Mouse (Mus musculus) midbrain, embryonic 10.5 days (tissue): ENCODE measurements at regions not wholly inside any gene's neighbourhood (a gene's known extent, or its start where the extent isn't known, plus 50 kb on each side); places are given as distances from the start of the nearest gene placed in this dataset.

ENCODE experiments used
- DNase-seq: peaks from one replicate; pipeline ENCODE4 v3.0.0-alpha.2; 2017; ENCODE audit warnings: low spot score
- H3K27ac ChIP-seq: fragments of 300-500 bp; sonication (generic); replicated peaks from 2 replicates; pipeline ENCODE4 v1.5.1; 2016; ENCODE audit warnings: mild to moderate bottlenecking
- H3K27me3 ChIP-seq: fragments of 300-500 bp; sonication (generic); 2 replicates; pipeline ENCODE4 v1.6.1; 2016; ENCODE audit warnings: low read depth, mild to moderate bottlenecking; ENCODE audit not compliant: poor library complexity, severe bottlenecking
- H3K36me3 ChIP-seq: fragments of 300-500 bp; sonication (generic); 2 replicates; pipeline ENCODE4 v1.6.1; 2016; ENCODE audit warnings: mild to moderate bottlenecking, moderate library complexity
- H3K4me1 ChIP-seq: fragments of 300-500 bp; sonication (generic); 2 replicates; pipeline ENCODE4 v1.6.1; 2016
- H3K4me3 ChIP-seq: fragments of 300-500 bp; sonication (generic); 2 replicates; pipeline ENCODE4 v1.5.1; 2016; ENCODE audit warnings: mild to moderate bottlenecking, moderate library complexity
- H3K9me3 ChIP-seq: fragments of 300-500 bp; sonication (generic); replicated peaks from 2 replicates; pipeline ENCODE4 v1.6.1; 2016; ENCODE audit warnings: mild to moderate bottlenecking
- whole genome bisulfite sequencing: fragments of 180-500 bp; shearing (Covaris S2); methylation state at CpG from one replicate; pipeline ENCODE4 v1.1.7; 2016; 5-methylcytosine and 5-hydroxymethylcytosine counted together

GRCm38 (mm10) chr3:66684287-66684903 is 296.8 kb upstream of the Rsrc1 start:
- no peak for DNase-seq
- H3K9me3 ChIP-seq = no peaks in the 10 kb centered on the region
- H3K36me3 ChIP-seq = no peaks in the 10 kb centered on the region
- no peak overlapping the region for H3K27ac ChIP-seq
- H3K4me1 ChIP-seq = no peaks in the 10 kb centered on the region
- H3K27me3 ChIP-seq = no peaks in the 10 kb centered on the region
- WGBS = 90% methylated on average over 5 of the region's 5 CpGs
- H3K4me3 ChIP-seq = no peak overlapping the region

GRCm38 (mm10) chr3:66685136-66685535 is 296.1 kb upstream of the Rsrc1 start:
- no peak overlapping the region for H3K4me3 ChIP-seq
- no peak for DNase-seq
- no peaks in the 10 kb centered on the region for H3K27me3 ChIP-seq

GRCm38 (mm10) chr3:66687126-66687525 is 294.1 kb upstream of the Rsrc1 start:
- Histone ChIP-seq H3K9me3 (no peaks in the 10 kb centered on the region), H3K4me1 (no peaks in the 10 kb centered on the region), H3K4me3 (no peak overlapping the region), H3K27me3 (no peaks in the 10 kb centered on the region), H3K36me3 (no peaks in the 10 kb centered on the region), H3K27ac (no peak overlapping the region)
- no peak for DNase-seq
- 93% methylated on average over 1 of the region's 1 CpGs for WGBS

More at GRCm38 (mm10) chr3:66685136-66685535, 296.1 kb upstream of the Rsrc1 start:
- Histone ChIP-seq H3K36me3 (no peaks in the 10 kb centered on the region), H3K9me3 (no peaks in the 10 kb centered on the region), H3K4me1 (no peaks in the 10 kb centered on the region), H3K27ac (no peak overlapping the region)
- 91% methylated on average over 12 of the region's 12 CpGs for WGBS

- no peak overlapping the region for H3K4me3 ChIP-seq
- WGBS = 92% methylated on average over 10 of the region's 10 CpGs
- H3K36me3 ChIP-seq = no peaks in the 10 kb centered on the region
- no peaks in the 10 kb centered on the region for H3K9me3 ChIP-seq
- H3K27me3 ChIP-seq = no peaks in the 10 kb centered on the region
- H3K27ac ChIP-seq = no peak overlapping the region
- DNase-seq = no peak
- no peaks in the 10 kb centered on the region for H3K4me1 ChIP-seq
These were observed 290.2 kb upstream of the Rsrc1 start for GRCm38 (mm10) chr3:66690906-66691522.

- H3K27ac ChIP-seq = no peak overlapping the region
- H3K36me3 ChIP-seq = no peaks in the 10 kb centered on the region
- H3K4me3 ChIP-seq = no peak overlapping the region
- no peaks in the 10 kb centered on the region for H3K9me3 ChIP-seq
- no peaks in the 10 kb centered on the region for H3K27me3 ChIP-seq
- WGBS = 78% methylated on average over 2 of the region's 2 CpGs
- DNase-seq = no peak
- no peaks in the 10 kb centered on the region for H3K4me1 ChIP-seq
These were observed 286.1 kb upstream of the Rsrc1 start for GRCm38 (mm10) chr3:66695125-66695524.

GRCm38 (mm10) chr3:66695661-66696253 is 285.4 kb upstream of the Rsrc1 start:
- H3K4me1 ChIP-seq = no peaks in the 10 kb centered on the region
- H3K27ac ChIP-seq = no peak overlapping the region
- H3K27me3 ChIP-seq = no peaks in the 10 kb centered on the region
- H3K4me3 ChIP-seq = no peak overlapping the region
- H3K9me3 ChIP-seq = no peaks in the 10 kb centered on the region
- WGBS = 61% methylated on average over 6 of the region's 6 CpGs
- no peaks in the 10 kb centered on the region for H3K36me3 ChIP-seq
- DNase-seq = peak; percentile 21

GRCm38 (mm10) chr3:66698083-66698482 is 283.1 kb upstream of the Rsrc1 start:
- H3K9me3 ChIP-seq = no peaks in the 10 kb centered on the region
- H3K4me1 ChIP-seq = no peaks in the 10 kb centered on the region
- H3K27me3 ChIP-seq = no peaks in the 10 kb centered on the region
- no peak overlapping the region for H3K27ac ChIP-seq
- WGBS = 78% methylated on average over 5 of the region's 5 CpGs
- H3K4me3 ChIP-seq = no peak overlapping the region
- no peaks in the 10 kb centered on the region for H3K36me3 ChIP-seq
- no peak for DNase-seq

- H3K36me3 ChIP-seq = no peaks in the 10 kb centered on the region
- DNase-seq = no peak
- 87% methylated on average over 4 of the region's 4 CpGs for WGBS
- no peaks in the 10 kb centered on the region for H3K9me3 ChIP-seq
- H3K4me3 ChIP-seq = no peak overlapping the region
- no peaks in the 10 kb centered on the region for H3K4me1 ChIP-seq
- H3K27ac ChIP-seq = no peak overlapping the region
- no peaks in the 10 kb centered on the region for H3K27me3 ChIP-seq
These were observed 275.4 kb upstream of the Rsrc1 start for GRCm38 (mm10) chr3:66705766-66706165.

- peaks cover 13% of the 10 kb centered on the region for H3K4me1 ChIP-seq
- no peak for DNase-seq
- no peak overlapping the region for H3K4me3 ChIP-seq
- no peak overlapping the region for H3K27ac ChIP-seq
- no peaks in the 10 kb centered on the region for H3K36me3 ChIP-seq
- H3K9me3 ChIP-seq = no peaks in the 10 kb centered on the region
- 75% methylated on average over 1 of the region's 1 CpGs for WGBS
- H3K27me3 ChIP-seq = no peaks in the 10 kb centered on the region; the same call in 1 of the 2 replicates
These were observed 245.7 kb upstream of the Rsrc1 start for GRCm38 (mm10) chr3:66735468-66735867.

GRCm38 (mm10) chr3:66738201-66739062 is 242.8 kb upstream of the Rsrc1 start:
- Histone ChIP-seq H3K27me3 (peaks cover 6% of the 10 kb centered on the region; the same call in 1 of the 2 replicates), H3K9me3 (no peaks in the 10 kb centered on the region), H3K27ac (no peak overlapping the region), H3K36me3 (no peaks in the 10 kb centered on the region), H3K4me3 (no peak overlapping the region), H3K4me1 (peaks cover 13% of the 10 kb centered on the region)
- DNase-seq = no peak
- 84% methylated on average over 12 of the region's 12 CpGs for WGBS

- H3K9me3 ChIP-seq = no peaks in the 10 kb centered on the region
- no peak for DNase-seq
These were observed 241.7 kb upstream of the Rsrc1 start for GRCm38 (mm10) chr3:66739356-66740014.

More at GRCm38 (mm10) chr3:66739356-66740014, 241.7 kb upstream of the Rsrc1 start:
- peaks cover 6% of the 10 kb centered on the region; the same call in 1 of the 2 replicates for H3K27me3 ChIP-seq
- H3K36me3 ChIP-seq = no peaks in the 10 kb centered on the region
- H3K4me3 ChIP-seq = no peak overlapping the region
- peaks cover 13% of the 10 kb centered on the region for H3K4me1 ChIP-seq
- no peak overlapping the region for H3K27ac ChIP-seq
- WGBS = 89% methylated on average over 7 of the region's 7 CpGs
